Mouse (Mus musculus): ENCODE data around the gene Slc26a11.

Gene Slc26a11

DNA sequence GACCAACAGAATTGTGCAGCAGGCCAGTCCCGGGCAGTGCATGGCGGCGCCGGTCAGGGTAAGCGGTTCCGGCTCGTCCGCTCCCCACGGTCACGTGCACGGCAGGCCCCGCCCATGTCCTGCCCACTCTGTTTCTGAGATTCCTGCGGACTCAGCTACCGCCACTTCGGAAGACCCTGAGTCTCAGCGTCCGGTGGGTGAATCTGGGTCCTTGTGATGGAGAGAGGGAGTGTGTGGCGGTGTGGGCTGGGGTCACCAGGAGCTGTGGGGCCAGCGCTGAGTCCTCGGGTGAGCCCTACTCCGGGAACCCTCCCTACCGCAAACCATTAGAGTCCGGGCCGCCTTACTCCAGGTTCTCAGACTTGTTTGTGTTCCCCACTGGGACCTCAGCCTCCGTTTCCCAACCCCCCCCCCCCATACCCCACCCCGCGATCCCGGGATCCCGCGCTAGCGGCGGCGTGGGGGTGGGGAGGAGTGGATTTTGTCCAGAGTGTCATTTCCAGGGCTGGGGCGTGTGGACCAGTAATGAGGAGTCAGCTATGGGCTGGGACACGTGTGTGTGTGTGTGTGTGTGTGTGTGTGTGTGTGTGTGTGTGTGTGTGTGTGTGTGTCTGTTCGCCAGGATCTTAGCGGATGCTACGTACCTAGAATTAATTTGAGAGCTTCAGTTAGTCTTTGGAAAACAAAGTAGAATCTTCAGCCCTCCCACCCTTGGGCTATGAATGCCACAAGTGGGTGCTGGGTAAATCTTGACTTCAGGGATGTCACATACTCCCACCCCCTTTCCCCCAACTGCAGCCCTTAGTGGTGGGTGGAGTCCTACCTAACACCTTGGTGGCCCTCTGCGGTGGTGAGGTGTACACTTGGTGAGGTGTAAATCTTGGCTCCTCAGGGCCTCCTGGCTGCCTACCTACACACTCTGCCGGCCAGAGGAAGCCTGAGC lies at the start of gene Slc26a11, which contains the start of gene Sgsh:
TSS of gene Slc26a11 (plus strand) at position 115 of the 943 bp plus-strand sequence.
TSS of gene Sgsh (minus strand) at position 94 of the 943 bp plus-strand sequence.
- peak; percentile 80 for DNase-seq

DNA sequence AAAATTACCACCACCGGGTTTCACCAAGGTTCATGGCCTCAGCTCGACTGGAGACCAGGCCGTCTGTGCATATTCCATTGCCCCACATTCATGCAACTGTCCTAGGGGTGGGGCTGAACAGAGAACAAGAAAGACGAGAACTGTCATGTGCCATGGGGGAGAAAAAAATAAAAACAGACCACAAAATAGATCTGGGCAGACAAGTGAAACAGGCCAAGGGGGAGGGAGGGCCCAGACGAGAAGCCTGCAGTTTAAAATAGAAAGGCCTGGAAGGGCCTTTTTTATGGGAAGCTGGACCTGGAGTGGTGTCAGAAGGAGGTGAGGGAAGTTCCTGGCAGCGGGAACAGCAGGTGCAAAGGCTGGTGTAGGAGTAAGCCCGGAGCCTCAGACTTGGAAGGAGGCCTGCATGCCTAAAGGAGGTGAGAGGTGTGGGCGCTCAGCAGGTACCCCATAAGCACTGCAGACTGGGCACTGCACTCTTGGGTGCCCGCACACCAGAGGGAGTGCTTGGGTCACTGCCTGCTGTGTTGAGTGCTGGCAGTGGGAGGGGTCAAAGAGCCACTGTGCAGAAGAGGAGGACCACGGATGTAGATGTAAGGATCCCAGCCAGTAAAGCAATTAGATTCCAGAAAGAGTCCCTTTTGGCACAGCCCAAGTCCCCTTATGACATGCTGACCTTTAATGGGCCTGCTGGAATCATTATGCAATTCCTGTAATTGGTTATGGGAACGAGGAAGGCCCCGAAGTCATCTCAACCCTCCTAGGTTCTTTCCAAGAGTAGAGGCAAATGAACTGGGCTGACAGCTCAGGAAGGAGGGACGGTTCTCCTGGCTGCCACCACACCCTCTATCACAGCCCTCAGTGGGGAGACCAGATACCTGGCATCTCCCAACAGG lies 48.3 kb upstream of the Slc26a11 start:
- DNase-seq, result no peak

DNA sequence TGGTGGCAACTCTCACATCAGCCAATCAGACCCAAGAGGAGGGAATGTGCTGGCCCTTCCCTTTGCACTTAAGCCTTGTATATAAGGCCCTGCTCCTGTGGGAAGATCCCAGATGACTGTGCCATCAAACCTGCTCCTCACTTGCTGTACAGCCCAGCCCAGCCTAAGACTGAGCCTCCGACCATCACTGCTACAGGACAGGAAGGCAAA lies 47.8 kb upstream of the Slc26a11 start, which contains the start of gene Card14:
TSS of gene Card14 (plus strand) at position 111 of the 210 bp plus-strand sequence.
- no peak for DNase-seq

DNA sequence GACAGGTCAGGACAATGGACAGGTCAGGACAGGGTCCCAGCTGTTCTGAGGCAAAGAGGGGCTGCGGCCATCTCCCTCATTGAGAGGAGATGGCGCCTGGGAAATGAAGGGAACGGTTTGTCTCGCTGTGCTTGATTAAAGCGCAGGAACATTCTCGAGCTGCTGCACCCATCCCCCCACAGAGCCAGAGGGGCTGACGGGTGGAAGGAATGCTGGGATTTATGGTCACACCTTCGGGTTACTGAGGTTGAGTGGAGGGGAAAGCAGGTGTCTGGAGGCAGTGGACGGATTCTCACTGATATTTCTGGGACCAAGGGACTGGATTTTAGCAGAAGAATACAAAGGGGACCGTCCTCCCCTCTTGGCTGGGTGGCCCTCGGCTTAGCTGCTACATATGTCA lies 47.4 kb upstream of the Slc26a11 start:
- no peak for DNase-seq

DNA sequence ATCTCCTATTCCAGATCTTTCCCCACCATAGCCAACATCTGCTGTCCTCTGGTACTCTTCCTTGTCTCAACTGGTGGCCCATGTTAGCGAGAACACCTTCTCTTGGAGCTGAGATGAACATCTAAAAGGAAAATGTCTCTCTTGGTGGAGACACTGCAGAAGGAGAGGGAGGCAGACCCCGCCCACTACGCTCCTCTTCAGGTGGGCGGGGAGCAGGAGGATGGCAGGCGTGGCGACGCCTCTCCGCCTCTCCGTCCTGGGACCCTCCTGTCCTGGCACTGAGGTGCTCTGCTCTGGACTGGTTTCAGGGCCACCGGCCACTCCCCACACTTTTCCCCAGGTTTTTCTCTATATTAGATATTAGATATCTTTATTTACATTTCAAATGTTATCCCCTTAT lies 44.7 kb upstream of the Slc26a11 start:
- no peak for DNase-seq

DNA sequence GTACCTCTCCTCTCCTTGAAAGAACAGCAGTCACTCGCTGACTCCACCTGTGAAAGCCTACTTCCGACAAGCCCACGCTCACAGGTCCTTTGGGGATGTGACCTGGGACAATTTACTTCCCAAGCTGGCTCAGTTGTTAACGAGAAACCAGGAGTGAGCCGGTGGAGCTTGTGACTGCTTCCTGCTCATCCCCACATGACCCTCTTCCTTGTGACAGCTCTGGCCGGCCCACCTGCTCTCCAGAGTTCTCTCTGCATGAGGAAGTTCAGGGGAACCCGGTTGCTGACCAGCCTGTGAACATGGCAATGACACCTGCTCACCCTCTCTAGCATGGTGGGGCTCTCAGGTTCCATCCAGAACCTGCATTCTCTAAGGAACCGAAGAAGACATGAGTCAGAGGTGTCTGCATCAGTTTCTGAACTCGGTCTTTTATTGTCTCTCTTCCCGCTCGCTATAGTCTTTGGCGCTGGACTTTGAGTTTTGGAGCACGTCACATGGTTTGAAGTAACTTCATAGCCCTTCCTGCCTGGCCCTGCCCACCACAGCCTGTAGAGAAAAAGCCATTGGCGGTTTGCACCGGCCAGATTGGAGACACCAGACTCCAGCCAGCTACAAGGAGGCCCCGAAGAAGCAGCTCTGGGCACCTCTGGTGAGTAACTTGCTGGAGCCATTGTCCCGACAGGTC lies 41.0 kb upstream of the Slc26a11 start:
- DNase-seq, result no peak

DNA sequence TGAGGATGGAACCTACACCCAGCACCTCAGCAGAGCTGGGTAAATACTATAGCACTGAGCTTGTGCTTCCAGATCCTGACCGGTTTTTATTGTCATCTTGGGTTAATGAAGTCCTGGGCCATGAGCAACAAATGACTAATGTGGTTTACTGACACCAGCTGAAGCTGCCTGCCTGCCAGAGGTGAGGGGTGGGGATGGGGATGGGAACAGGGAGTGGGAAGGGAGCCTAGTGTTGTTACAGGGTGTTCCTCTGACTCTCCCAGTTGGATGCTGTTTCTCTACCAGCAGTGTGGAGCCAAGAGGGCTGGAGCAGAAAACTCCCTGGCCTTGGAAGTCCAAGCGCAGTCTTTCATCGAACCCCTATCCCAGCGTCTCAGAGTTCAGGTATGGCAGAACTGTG lies 38.6 kb upstream of the Slc26a11 start:
- no peak for DNase-seq

DNA sequence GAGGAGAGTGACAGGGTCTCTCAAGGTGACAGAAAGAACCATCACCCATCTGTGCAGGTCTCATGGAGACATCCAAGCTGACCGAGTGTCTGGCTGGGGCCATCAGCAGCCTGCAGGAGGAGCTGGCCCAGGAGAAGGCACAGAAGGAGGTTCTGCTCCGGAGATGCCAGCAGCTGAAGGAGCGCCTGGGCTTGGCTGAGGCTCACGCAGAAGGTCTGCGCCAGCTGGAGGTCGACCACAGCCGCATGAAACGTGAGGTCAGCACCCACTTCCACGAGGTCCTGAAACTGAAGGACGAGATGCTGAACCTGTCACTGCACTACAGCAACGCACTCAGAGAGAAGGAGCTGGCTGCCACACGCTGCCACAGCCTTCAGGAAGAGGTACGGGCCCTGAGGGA lies 32.8 kb upstream of the Slc26a11 start:
- DNase-seq, result no peak

DNA sequence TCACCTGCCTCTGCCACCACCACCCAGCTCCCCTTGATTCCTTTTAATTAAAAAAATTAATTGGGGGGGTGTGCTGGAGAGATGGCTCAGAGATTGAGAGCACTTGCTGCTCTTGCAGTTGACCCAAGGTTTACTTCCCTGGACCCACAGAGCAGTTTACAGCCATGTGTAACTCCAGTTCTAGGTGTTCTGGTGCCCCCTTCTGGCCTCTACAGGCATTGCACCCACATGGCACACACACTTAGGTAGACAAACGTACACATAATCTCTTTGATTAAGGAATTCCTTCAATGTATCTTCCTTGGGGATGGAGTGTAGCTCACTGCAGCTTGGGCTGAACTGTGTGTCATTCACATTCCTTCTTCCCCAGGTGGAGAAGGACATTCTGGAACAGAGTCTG lies 30.3 kb upstream of the Slc26a11 start:
- DNase-seq, result no peak

DNA sequence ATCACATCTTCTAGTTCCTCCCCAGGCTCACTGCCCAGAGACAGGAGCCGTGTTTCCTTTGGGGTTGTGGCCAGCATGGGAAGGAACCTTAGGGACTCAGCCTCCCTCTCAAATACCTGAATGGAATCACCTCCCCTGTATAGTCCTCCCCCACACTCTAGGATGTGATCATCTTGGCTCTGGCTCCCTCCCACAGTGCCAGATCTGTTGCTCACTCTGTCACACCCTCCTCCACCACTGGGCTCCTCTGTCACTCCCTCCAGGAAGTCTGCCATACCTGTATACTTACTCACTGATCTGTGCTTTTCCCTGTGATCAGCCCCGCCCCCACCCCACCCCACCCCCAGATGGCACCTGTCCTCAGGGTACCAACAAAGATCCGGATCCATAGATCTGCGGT lies 24.8 kb upstream of the Slc26a11 start:
- DNase-seq, result no peak

DNA sequence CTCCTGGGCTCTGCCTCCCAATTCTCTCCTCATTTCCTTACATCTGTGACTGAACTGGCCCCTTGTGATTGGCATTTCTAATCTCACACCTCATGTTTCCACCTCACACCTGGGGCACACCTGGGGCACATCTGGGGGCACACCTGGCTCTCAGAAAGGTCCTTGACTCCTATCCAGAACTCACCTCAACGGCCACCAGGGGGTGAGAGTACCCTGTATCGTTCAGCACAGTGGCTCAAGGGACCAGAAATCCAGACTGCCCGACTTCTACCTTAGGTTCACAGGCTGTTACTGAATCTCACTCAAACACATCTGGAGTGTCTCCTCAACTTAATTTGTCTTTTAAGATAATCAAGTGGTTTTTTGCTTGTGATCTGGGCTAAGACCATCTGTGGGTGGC lies 23.4 kb upstream of the Slc26a11 start:
- DNase-seq, result no peak

DNA sequence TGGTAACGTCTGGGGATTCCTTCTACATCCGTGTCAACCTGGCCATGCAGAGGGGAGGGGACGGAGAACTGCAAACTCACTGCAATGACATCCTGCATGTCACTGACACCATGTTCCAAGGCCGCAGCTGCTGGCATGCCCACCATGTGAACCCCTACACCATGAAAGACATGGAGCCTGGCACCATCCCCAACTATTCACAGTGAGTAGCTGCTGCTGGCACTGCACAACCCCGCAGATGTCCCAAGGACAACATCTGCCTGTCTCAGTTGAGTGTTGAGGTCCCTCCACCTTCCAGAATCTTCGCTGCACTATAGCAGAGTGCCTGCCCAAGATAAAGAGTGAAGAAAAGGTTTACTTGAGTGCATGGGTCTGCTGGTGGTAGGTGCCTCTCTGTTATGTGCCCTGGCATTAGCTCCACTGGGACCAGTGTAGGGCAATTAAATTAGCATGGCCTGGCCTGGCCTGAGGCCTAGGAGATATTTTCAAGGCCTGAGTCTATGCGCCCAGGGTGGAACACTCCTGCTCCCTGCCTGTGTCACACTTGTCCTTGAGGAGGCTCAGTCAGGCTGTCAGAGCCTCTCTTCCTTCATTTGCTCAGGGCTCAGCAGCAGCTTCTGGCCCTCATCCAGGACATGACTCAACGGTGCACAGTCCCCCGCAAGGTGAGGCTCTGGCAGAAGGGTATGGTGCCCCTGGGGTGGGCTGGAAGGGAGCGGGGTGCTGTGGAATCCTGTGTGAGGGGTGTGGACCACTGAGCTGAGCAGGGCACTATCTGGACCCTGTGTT lies 16.9 kb upstream of the Slc26a11 start:
- no peak for DNase-seq

DNA sequence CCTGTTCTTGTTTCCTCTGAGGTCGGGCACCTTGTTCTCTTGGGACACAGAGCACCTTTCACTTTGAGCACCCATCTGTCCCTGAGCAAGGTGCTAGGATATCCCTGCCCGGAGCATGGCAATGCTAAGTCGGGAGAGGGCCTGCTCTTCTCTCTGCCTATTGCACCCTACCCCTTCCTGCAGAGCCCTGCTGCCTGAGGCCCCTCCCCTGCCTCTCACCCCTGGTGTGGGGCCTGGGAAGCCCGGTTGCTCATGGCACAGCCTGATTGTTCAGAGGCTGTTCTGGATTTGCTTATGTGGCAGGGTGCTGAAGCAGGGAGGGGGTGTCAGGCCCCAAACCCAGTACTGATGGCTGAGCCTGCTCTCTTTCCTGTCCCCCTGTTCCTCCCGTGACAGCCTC lies 16.2 kb upstream of the Slc26a11 start:
- no peak for DNase-seq

DNA sequence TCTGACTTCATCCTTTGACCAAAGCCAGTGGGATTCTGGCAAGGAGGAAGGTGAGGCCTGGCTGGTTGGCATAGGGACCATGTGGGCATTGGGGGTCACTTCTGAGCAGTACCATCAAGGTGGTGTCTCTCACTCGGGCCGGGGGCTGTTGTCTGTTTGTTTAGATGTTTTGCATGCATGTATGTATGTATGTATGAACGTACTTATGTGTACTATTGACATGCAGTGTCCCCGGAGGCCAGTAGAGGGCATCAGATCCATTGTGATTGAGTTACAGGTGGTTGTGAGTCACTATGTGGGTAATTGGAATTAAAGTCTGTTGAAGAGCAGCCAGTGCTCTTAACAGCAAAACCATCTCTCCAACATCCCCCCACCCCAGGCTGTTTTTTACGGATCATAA lies 15.7 kb upstream of the Slc26a11 start:
- peak; percentile 67 for DNase-seq

DNA sequence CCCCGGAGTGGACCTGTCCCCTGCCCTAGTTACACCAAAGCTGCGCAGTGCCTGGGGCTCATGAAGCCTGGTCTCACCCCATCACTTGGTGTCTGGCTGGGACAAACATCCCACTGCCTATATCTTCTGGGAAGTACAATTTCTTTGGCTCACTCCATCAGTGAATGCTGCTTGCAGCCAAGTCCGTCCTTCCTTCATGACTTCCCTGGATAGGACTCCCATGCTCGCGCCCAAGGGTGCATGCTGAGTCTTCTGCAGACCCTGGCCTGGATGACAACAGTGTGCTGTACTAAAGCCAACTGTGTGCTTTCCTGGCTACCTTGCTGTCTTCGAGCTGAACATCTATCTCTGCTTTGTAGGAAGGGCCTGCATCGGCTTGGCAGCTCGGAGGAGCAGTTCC lies 11.2 kb upstream of the Slc26a11 start:
- DNase-seq, result no peak

DNA sequence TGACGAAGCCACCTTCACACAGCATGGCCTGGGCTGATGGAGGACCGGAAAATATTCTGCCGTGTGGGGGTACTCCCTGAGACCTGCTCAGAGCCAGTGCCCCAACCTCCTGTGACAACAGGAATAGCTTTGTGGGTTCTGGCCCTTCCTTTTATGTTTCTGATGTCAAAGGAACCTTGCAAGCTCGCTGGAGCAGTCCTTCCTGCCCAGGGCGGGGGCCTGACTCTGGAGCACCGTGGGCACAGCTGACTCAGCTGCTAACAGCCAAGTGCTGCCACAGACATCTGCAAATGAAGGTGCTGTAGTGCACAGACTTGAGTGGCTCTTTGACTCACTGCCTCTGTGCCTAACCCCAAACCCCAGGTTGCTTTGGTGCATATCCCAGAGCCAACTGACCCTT lies 10.5 kb upstream of the Slc26a11 start:
- no peak for DNase-seq

DNA sequence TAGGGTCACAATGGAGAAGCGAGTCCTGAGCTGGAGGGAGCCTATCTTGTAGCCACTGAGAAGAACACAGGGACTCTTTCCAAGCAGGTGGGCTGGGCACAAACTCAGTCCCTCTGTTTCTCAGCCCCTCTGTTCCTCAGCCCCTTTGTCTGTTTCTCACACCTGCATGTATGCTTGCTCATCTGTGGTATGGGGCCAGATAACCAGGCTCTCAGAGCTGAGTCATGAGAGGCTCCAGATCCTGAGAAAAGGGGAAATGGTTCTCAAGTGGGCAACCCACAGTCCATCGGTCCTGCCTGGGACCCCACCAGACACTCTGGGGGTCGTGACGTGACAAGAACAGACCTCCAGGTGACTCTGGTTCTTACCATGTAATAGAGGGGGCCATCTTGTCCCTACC lies 8.2 kb upstream of the Slc26a11 start:
- no peak for DNase-seq

DNA sequence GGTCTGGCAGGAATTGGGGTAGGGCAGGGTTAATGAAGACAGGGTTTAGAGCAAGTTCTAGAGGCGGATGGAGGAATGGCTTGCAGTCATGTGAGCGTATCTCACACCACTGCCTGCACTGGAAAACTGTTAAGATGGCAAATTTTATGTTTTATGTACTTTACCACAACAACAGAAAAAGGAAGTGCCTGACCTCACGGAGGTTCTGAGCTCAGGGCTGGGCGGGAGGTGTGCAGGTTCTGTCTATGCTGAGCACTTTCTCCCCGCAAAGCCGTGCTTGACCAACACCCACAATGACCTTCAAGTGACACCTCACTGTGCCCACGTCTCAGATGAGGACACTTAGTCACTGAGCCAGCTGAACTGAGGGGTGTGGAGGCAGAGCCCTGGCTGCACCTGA lies 3.2 kb upstream of the Slc26a11 start:
- DNase-seq, result no peak

DNA sequence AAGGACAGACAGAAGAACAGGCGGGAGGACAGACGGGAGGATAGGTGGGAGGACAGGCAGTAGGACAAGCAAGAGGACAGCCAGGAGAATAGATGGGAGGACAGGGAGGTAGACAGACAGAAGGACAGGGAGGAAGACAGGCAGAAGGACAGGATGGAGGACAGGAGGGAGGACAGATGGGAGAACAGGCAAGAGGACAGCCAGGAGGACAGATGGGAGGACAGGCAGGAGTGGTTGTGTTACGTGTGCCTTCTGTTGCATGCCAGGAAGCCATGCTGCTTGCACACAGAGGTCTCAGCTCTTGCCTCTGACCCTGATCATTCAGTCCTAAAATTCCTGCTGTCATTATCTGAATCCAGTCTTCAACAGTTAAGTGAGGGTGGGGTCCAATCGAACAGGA lies 1.4 kb upstream of the Slc26a11 start:
- peak; percentile 31 for DNase-seq

DNA sequence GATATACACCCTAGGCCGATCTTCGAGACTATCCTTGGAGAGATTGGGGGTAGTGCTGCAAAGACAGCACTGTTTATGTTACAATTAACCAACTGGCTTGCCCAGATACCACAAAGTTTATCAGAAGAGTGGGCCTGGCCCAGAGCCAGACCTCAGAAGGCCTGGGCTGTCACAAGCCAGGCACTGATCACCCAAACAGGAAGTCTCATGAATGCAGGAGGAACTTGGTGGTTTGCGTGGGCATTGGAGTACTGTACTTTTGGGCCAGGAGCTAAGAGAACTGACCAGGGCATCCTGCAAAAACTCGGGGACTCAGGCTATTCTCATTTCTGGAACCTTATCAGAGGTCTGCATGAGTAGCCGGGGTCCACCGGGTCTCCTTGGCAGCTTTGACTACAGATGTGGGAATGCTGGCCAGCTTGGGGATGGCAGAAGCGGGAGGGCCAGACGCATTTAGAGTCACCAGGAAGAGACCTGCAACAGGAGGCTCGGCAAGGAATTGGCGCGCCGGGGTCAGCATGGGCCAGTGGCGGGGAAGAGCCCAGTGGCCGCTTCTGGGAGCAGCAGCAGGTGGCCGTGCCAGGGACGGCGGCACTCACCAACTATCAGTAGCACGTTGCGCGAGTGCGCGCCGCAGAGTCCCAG lies 437 bp upstream of the Slc26a11 start:
- DNase-seq, result no peak

DNA sequence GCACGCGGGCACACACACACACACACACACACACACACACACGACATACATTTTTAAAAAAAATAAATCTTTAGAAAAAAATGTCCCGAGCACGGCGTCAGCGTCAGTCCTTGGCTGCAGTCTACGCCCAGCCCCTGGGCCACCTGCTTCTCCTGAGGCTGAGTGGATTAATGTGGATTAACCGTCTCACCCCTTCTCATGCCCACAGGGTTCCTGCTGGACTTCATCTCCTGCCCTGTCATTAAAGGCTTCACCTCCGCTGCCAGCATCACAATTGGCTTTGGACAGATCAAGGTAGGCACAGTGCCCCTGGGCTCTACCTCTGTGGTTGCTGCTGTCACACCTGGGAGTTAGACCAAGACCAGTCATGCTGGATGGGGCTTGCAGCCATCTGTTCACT lies 3.7 kb downstream of the Slc26a11 start:
- no peak for DNase-seq
